Mouse (Mus musculus) E14TG2a.4 (cell line): ENCODE results near the gene Gm12216.

Experiments
- CTCF ChIP-seq: conservative IDR thresholded peaks from 2 replicates; pipeline ENCODE4 v1.5.1; 2014; ENCODE audit warnings: low read length
- NANOG ChIP-seq: IDR thresholded peaks from 2 replicates; pipeline ENCODE4 v1.6.1; 2014; ENCODE audit warnings: borderline replicate concordance, low read length, mixed read lengths
- POU5F1 ChIP-seq: IDR thresholded peaks from 2 replicates; pipeline ENCODE4 v1.6.1; 2014; ENCODE audit warnings: low read length, borderline replicate concordance

DNA sequence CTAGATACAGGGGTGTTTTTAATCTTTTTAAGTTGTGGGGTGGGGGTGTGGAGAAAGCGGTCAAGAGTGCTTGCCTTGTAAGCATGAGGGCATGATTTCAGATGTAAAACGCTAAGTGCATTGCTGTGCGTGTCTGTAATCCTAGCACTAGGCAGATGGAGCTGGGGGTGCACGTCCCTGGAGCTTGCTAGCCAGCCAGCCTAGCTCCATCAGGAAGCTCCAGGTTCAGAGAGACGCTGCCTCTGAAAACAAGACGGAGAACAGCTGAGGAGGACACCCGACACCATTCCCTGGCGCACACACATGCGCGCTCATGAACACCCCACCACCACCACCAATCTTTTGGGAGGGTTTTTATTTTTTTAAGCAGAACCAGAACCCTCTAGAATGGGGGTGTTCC, 15.9 kb downstream of the Gm12216 start:
- TF ChIP-seq CTCF (no peak), POU5F1 (no peak), NANOG (no peak)
